Mouse (Mus musculus) ovary, adult 18-20 months (tissue): ENCODE data around the gene Hpse.

ENCODE experiments used
- DNase-seq: peaks from one replicate; pipeline ENCODE4 v3.0.0; 2022; ENCODE audit warnings: low spot score, mixed read lengths

The Hpse gene

GRCm38 (mm10) chr5:100638483-100638882, 81.0 kb downstream of the Hpse start:
- no peak for DNase-seq

GRCm38 (mm10) chr5:100636794-100637544, 82.5 kb downstream of the Hpse start:
- DNase-seq, result peak; percentile 35

- DNase-seq, result no peak
Measured at GRCm38 (mm10) chr5:100635908-100636307, 83.6 kb downstream of the Hpse start.

- no peak for DNase-seq
Measured at GRCm38 (mm10) chr5:100634885-100635478, 84.5 kb downstream of the Hpse start.

- peak; percentile 12 for DNase-seq
Measured at GRCm38 (mm10) chr5:100632540-100633129, 86.9 kb downstream of the Hpse start.
